Mouse (Mus musculus) brown adipose tissue, adult 24 weeks (tissue): ENCODE results near the gene Arhgef3. TPM values are rescaled to one million over a fixed set of nuclear protein-coding genes. Genes with fewer than 3 reads are reported as not detected.
"Not testable (repeated sequence)": the region's sequence is repeated elsewhere in the genome, so short reads cannot be mapped to it uniquely, and the experiment has no call there.

Experiments used
- H3K27ac ChIP-seq: fragments of 200-500 bp; replicated peaks from 2 replicates; pipeline ENCODE4 v1.5.1; 2012; ENCODE audit warnings: low read depth, mild to moderate bottlenecking, low read length
- H3K4me1 ChIP-seq: fragments of 200-500 bp; 2 replicates; pipeline ENCODE4 v1.6.1; 2012; ENCODE audit warnings: low read length, mixed read lengths; ENCODE audit not compliant: control insufficient read depth, insufficient read depth, insufficient read length
- H3K4me3 ChIP-seq: fragments of 200-500 bp; 2 replicates; pipeline ENCODE4 v1.5.1; 2012; ENCODE audit warnings: low read depth, mild to moderate bottlenecking, low read length, moderate library complexity; ENCODE audit not compliant: insufficient read depth
- polyA plus RNA-seq: library from polyadenylated mRNA; stranded (reverse); fragments of >200 nt; gene quantifications from 2 replicates; pipeline ENCODE4 v1.2.4, GENCODE M21; 2012; ENCODE audit not compliant: missing spikeins, insufficient read depth, insufficient read length

Gene Arhgef3
- polyA plus RNA-seq, 1 experiment: 8.0 TPM

GRCm38 (mm10) chr14:27233056-27233455 is 118.4 kb downstream of the Arhgef3 start:
- peaks cover 61% of the 10 kb centered on the region for H3K4me1 ChIP-seq
- no peak overlapping the region for H3K4me3 ChIP-seq
- H3K27ac ChIP-seq: peak overlapping the region; percentile 53

GRCm38 (mm10) chr14:27233656-27234055 is 119.0 kb downstream of the Arhgef3 start:
- Histone ChIP-seq H3K4me1 (peaks cover 57% of the 10 kb centered on the region), H3K4me3 (no peak overlapping the region), H3K27ac (no peak overlapping the region)

GRCm38 (mm10) chr14:27234270-27234840 is 119.7 kb downstream of the Arhgef3 start:
- Histone ChIP-seq H3K4me3 (no peak overlapping the region), H3K4me1 (peaks cover 50% of the 10 kb centered on the region), H3K27ac (no peak overlapping the region)

GRCm38 (mm10) chr14:27235897-27236553 is 121.3 kb downstream of the Arhgef3 start:
- no peak overlapping the region for H3K4me3 ChIP-seq
- H3K4me1 ChIP-seq: peaks cover 40% of the 10 kb centered on the region
- H3K27ac ChIP-seq: 0 out of 2 replicates have a peak overlapping the region, but pooled peaks have one; percentile 31

- Histone ChIP-seq H3K4me1 (peaks cover 39% of the 10 kb centered on the region), H3K4me3 (peak overlapping the region; percentile 66), H3K27ac (peak overlapping the region; percentile 86)
Measured at GRCm38 (mm10) chr14:27237522-27238187, 123.0 kb downstream of the Arhgef3 start.

- peak overlapping the region; percentile 66 for H3K4me3 ChIP-seq
- H3K4me1 ChIP-seq: peaks cover 40% of the 10 kb centered on the region
- H3K27ac ChIP-seq: peak overlapping the region; percentile 70; the same call in 1 of the 2 replicates
Measured at GRCm38 (mm10) chr14:27238600-27239118, 124.0 kb downstream of the Arhgef3 start.

GRCm38 (mm10) chr14:27239551-27240091 is 124.9 kb downstream of the Arhgef3 start:
- Histone ChIP-seq H3K4me3 (peak overlapping the region; percentile 28), H3K27ac (peak overlapping the region; percentile 18; the same call in 1 of the 2 replicates), H3K4me1 (peaks cover 44% of the 10 kb centered on the region)

- H3K27ac ChIP-seq: peak overlapping the region; percentile 89
- peaks cover 34% of the 10 kb centered on the region for H3K4me1 ChIP-seq
- no peak overlapping the region for H3K4me3 ChIP-seq
Measured at GRCm38 (mm10) chr14:27242253-27242652, 127.6 kb downstream of the Arhgef3 start.

GRCm38 (mm10) chr14:27242769-27243168 is 128.1 kb downstream of the Arhgef3 start:
- Histone ChIP-seq H3K4me3 (no peak overlapping the region), H3K27ac (peak overlapping the region; percentile 86), H3K4me1 (peaks cover 31% of the 10 kb centered on the region)

- no peak overlapping the region for H3K4me3 ChIP-seq
- H3K27ac ChIP-seq: no peak overlapping the region
- peaks cover 31% of the 10 kb centered on the region for H3K4me1 ChIP-seq
Measured at GRCm38 (mm10) chr14:27243585-27243984, 128.9 kb downstream of the Arhgef3 start.

- H3K27ac ChIP-seq: peak overlapping the region; percentile 26; the same call in 1 of the 2 replicates
- H3K4me3 ChIP-seq: no peak overlapping the region
- H3K4me1 ChIP-seq: peaks cover 34% of the 10 kb centered on the region
Measured at GRCm38 (mm10) chr14:27244898-27245297, 130.2 kb downstream of the Arhgef3 start.

- no peak overlapping the region for H3K4me3 ChIP-seq
- peaks cover 39% of the 10 kb centered on the region for H3K4me1 ChIP-seq
- peak overlapping the region; percentile 85 for H3K27ac ChIP-seq
Measured at GRCm38 (mm10) chr14:27246424-27246823, 131.7 kb downstream of the Arhgef3 start.

GRCm38 (mm10) chr14:27246948-27247347 is 132.2 kb downstream of the Arhgef3 start:
- peaks cover 38% of the 10 kb centered on the region for H3K4me1 ChIP-seq

GRCm38 (mm10) chr14:27249121-27249520 is 134.4 kb downstream of the Arhgef3 start:
- Histone ChIP-seq H3K27ac (no peak overlapping the region), H3K4me3 (no peak overlapping the region), H3K4me1 (peaks cover 25% of the 10 kb centered on the region)

More at GRCm38 (mm10) chr14:27246948-27247347, 132.2 kb downstream of the Arhgef3 start:
- H3K27ac ChIP-seq, H3K4me3 ChIP-seq: not testable (repeated sequence)

GRCm38 (mm10) chr14:27250281-27250789 is 135.6 kb downstream of the Arhgef3 start:
- Histone ChIP-seq H3K4me3 (no peak overlapping the region), H3K4me1 (peaks cover 19% of the 10 kb centered on the region), H3K27ac (no peak overlapping the region; the same call in 1 of the 2 replicates)
